ENCODE assay signal across 8 mouse cellular contexts in genomic region chrX:169880826-169881225, GRCm38 (mm10).
DNase-seq lines count a peak whose midpoint lies in the region; ATAC-seq and TF ChIP-seq lines count a peak whose summit lies in the region.

No protein-coding gene starts in this region.

- H3K27me3 ChIP-seq in embryonic facial prominence, embryonic 10.5 days (replicated peaks; ENCODE audit: low read depth, poor library complexity, severe bottlenecking), result peaks cover 84% of the 10 kb centered on the region
- H3K27me3 ChIP-seq in hindbrain, embryonic 12.5 days, result peaks cover 35% of the 10 kb centered on the region
- H3K27me3 ChIP-seq in liver, embryonic 16.5 days (ENCODE audit: control insufficient read depth, insufficient read depth, low read depth, low read length), result peaks cover 12% of the 10 kb centered on the region
- peaks cover 73% of the 10 kb centered on the region for H3K27me3 ChIP-seq in neural tube, embryonic 13.5 days

- H3K4me1 ChIP-seq in embryonic facial prominence, embryonic 10.5 days, result peaks cover 12% of the 10 kb centered on the region
- H3K4me1 ChIP-seq in hindbrain, embryonic 12.5 days, result no peaks in the 10 kb centered on the region; the same call in 1 of the 2 replicates
- H3K4me1 ChIP-seq in liver, embryonic 16.5 days (ENCODE audit: control insufficient read depth, low read depth, low read length), result no peaks in the 10 kb centered on the region
- H3K4me1 ChIP-seq in neural tube, embryonic 13.5 days (replicated peaks), result peaks cover 16% of the 10 kb centered on the region; the same call in 1 of the 2 replicates

- H3K9me3 ChIP-seq in embryonic facial prominence, embryonic 10.5 days, result no peaks in the 10 kb centered on the region
- no peaks in the 10 kb centered on the region for H3K9me3 ChIP-seq in hindbrain, embryonic 12.5 days (replicated peaks)
- H3K9me3 ChIP-seq in liver, embryonic 16.5 days (replicated peaks; ENCODE audit: control insufficient read depth, low read length), result no peaks in the 10 kb centered on the region
- H3K9me3 ChIP-seq in neural tube, embryonic 13.5 days, result no peaks in the 10 kb centered on the region

- 18% methylated on average over 10 of the region's 10 CpGs for WGBS in embryonic facial prominence, embryonic 10.5 days
- WGBS in hindbrain, embryonic 12.5 days, result 19% methylated on average over 10 of the region's 10 CpGs
- WGBS in liver, embryonic 16.5 days (ENCODE audit: insufficient replicate concordance), result 25% methylated on average over 10 of the region's 10 CpGs
- 18% methylated on average over 10 of the region's 10 CpGs for WGBS in neural tube, embryonic 13.5 days

- peak overlapping the region; percentile 64 for H3K4me2 ChIP-seq in hindbrain, embryonic 12.5 days (replicated peaks)
- peak overlapping the region; percentile 49 for H3K4me2 ChIP-seq in liver, embryonic 16.5 days (ENCODE audit: low read depth, low read length)
- H3K4me2 ChIP-seq in neural tube, embryonic 13.5 days, result peak overlapping the region; percentile 63

- H3K9ac ChIP-seq in hindbrain, embryonic 12.5 days, result peak overlapping the region; percentile 45
- no peak overlapping the region for H3K9ac ChIP-seq in liver, embryonic 16.5 days (ENCODE audit: low read depth, low read length)
- H3K9ac ChIP-seq in neural tube, embryonic 13.5 days, result peak overlapping the region; percentile 52

- peak overlapping the region; percentile 81 for H3K4me3 ChIP-seq in gastrocnemius, adult 2 months
- peak overlapping the region; percentile 64 for H3K4me3 ChIP-seq in embryonic facial prominence, embryonic 10.5 days
- peak overlapping the region; percentile 51 for H3K4me3 ChIP-seq in hindbrain, embryonic 12.5 days
- peak overlapping the region; percentile 41 for H3K4me3 ChIP-seq in liver, embryonic 16.5 days (ENCODE audit: low read depth, low read length)
- peak overlapping the region; percentile 52 for H3K4me3 ChIP-seq in neural tube, embryonic 13.5 days

- peak; percentile 26 for DNase-seq in gastrocnemius, adult 2 months
- DNase-seq in gastrocnemius, adult 8-10 months (ENCODE audit: low spot score in 2 of 2), result no peak
- DNase-seq in embryonic facial prominence, embryonic 10.5 days (ENCODE audit: low spot score), result peak; percentile 31
- DNase-seq in layer of hippocampus, adult 9-11 months, result no peak
- DNase-seq in ovary, adult 18-20 months (ENCODE audit: low spot score), result no peak

- peak overlapping the region; percentile 89 for H3K27ac ChIP-seq in gastrocnemius, adult 2 months
- H3K27ac ChIP-seq in embryonic facial prominence, embryonic 10.5 days (replicated peaks), result peak overlapping the region; percentile 84
- H3K27ac ChIP-seq in hindbrain, embryonic 12.5 days, result peak overlapping the region; percentile 1; the same call in 1 of the 2 replicates
- H3K27ac ChIP-seq in liver, embryonic 16.5 days (ENCODE audit: low read length), result no peak overlapping the region
- no peak overlapping the region for H3K27ac ChIP-seq in neural tube, embryonic 13.5 days (replicated peaks)

- intact Hi-C loops in gastrocnemius, adult 2 months (cut with DNase I), result loop anchor here (5.0 kb wide), 2 partner anchors 84 to 96 kb away; no protein-coding TSS in a partner anchor

- no peaks in the 10 kb centered on the region for H3K36me3 ChIP-seq in embryonic facial prominence, embryonic 10.5 days (replicated peaks)
- no peaks in the 10 kb centered on the region for H3K36me3 ChIP-seq in hindbrain, embryonic 12.5 days
- no peaks in the 10 kb centered on the region for H3K36me3 ChIP-seq in liver, embryonic 16.5 days (ENCODE audit: control insufficient read depth, insufficient read depth)
- H3K36me3 ChIP-seq in neural tube, embryonic 13.5 days, result no peaks in the 10 kb centered on the region

- no peak for TF ChIP-seq CTCF in gastrocnemius, adult 2 months (IDR thresholded peaks at IDR 0.05)

- no peak for ATAC-seq in hindbrain, embryonic 12.5 days (ENCODE audit: low FRiP score)
- ATAC-seq in liver, embryonic 16.5 days (ENCODE audit: low read depth), result no peak
- ATAC-seq in neural tube, embryonic 13.5 days (ENCODE audit: low read depth), result no peak

Comparison
In these comparisons a context has a peak if more than half of its experiments do, and no peak if none do; other contexts are left out.
1. DNase-seq: peak in gastrocnemius, adult 2 months (single experiment) and embryonic facial prominence, embryonic 10.5 days (single experiment); none in gastrocnemius, adult 8-10 months (0 of 2), layer of hippocampus, adult 9-11 months (single experiment) and ovary, adult 18-20 months (single experiment).
2. H3K27ac ChIP-seq: peak in gastrocnemius, adult 2 months (single experiment), embryonic facial prominence, embryonic 10.5 days (single experiment) and hindbrain, embryonic 12.5 days (single experiment); none in liver, embryonic 16.5 days (single experiment) and neural tube, embryonic 13.5 days (single experiment).
3. Peak in every context shown above with its lines, with median percentiles within 50 percentile points of each other: H3K4me3 ChIP-seq and H3K4me2 ChIP-seq.